Mouse (Mus musculus): Measurements from ENCODE around the gene Gnb2. TPM values are rescaled to one million over a fixed set of nuclear protein-coding genes. Genes with fewer than 3 reads are reported as not detected.

The Gnb2 gene
- polyA plus RNA-seq (2017; shearing (Covaris generic)), result 10 to 100 TPM; 36.8 to 66.7 TPM

DNA sequence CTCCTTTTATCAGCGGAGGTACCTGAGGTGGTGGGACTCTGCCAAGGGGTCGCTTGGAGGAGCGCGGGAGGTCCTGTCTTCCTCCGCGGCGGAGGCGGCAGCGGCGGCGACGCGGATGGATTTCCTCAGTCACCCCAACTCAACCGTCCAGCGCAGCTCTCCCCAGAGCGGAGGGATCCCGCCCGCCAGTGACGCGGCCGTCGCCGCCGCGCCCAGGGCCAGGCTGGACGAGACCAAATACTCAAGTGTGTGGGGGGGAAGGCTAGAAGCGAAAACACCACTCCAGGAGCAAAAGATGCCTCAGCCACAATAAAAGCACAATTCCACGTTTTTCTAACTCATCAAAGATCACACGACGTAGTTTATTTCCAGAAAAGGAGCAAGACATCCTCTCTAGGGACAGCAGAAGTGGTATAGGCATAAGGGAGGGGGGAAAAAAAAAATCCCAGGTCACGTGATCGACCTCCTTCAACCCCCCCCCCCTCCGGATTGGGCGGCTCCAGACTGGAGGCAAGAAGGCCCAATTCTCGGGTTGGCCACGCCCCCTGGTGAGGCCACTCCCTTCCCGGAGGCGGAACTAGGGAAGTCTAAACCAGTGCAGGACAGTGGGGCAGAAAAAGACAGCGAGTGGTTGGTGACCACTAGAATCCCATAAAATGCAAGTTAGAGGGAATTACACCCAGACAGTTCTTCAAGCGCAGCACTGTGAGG is at the start of gene Gnb2, which contains the start of gene Epo:
Gnb2 (minus strand) TSS at position 394 of the 711 bp plus-strand sequence.
Epo (minus strand) TSS at position 126 of the 711 bp plus-strand sequence.
- peak; percentile 77 for ATAC-seq

- ATAC-seq, result no peak
These were observed 49.4 kb upstream of the Gnb2 start for GRCm38 (mm10) chr5:137582702-137583101.

GRCm38 (mm10) chr5:137580246-137580645 is 46.9 kb upstream of the Gnb2 start:
- no peak for ATAC-seq

DNA sequence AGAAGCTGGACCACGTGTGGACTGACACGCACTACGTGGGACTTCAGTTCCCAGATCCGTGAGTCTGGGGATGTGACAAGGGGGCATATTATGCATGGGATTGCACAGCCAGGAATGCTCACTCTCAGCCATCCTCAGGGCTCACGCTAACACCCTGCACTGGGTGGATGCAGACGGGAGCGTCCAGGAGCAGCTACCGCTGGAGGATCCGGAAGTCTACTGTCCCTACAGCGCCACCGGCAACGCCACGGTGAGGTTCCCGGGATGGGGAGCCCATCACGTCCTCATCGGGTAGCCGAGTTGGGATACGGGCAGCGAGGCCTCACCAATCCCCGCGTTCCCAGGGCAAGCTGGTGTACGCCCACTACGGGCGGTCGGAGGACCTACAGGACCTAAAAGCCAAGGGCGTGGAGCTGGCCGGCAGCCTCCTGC is 41.2 kb upstream of the Gnb2 start:
- no peak for ATAC-seq

DNA sequence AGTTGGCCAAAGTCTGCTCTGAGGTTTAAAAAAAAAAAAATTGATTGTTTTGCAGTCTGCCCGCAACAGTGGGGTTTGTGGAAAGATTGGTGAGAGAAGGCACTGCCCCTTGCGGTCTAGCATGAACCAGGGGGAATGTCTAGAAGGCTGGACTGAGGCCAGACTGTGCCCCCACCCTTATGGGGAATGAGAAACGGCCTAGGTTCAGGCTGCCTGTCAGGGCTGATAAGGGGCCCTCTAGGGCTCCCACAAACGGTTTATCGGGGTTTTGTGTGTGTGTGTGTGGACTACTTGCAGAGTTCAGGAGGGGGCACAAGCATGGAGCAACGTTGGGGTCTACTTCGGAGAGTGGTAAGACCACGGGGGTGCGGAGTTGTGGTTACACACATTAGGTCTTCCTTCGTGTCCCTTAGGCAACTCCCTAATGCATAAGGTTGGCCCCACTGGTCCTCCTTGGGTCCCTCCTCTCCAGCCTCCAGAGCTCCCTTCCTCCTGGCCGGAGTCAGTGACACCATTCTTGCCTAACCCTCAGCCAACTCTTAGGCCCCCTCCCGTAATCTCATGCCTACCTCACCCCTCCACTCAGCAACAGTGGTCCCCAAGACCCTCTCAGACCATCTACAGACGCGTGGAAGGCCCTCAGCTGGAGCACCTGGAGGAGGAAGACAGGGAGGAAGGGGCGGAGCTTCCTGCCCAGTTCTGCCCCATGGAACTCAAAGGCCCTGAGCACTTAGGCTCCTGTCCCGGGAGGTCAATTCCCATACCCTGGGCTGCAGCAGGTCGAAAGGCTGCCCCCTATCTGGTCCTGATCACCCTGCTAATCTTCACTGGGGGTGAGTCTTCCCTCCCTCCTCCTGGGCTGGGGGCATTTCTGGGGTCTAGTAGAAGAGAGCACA is 37.6 kb upstream of the Gnb2 start:
- ATAC-seq, result no peak

DNA sequence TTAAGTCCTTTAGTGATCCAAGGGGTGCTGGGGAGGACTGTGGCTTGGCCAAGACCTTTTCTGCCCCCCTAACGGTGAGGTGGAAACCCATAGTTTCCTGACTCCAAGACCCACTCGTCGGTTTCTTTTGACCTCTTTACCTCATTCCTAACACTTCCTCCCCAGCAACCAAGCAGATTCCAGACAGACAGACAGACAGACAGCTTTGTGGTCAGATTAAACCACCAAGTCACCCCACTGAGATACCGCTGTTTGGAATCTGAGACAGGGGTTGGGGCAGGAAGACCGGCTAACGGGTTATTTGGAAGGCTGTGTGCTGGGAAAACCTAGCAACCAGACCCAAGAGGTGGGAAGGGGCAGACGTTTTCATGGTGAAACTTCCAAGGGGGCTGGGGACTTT is 36.9 kb upstream of the Gnb2 start:
- no peak for ATAC-seq

- ATAC-seq, result peak; percentile 74
These were observed 36.4 kb upstream of the Gnb2 start, which contains the start of gene Tfr2 for GRCm38 (mm10) chr5:137569665-137570064. Gene Tfr2, plus strand, starts transcription at chr5:137569840.

DNA sequence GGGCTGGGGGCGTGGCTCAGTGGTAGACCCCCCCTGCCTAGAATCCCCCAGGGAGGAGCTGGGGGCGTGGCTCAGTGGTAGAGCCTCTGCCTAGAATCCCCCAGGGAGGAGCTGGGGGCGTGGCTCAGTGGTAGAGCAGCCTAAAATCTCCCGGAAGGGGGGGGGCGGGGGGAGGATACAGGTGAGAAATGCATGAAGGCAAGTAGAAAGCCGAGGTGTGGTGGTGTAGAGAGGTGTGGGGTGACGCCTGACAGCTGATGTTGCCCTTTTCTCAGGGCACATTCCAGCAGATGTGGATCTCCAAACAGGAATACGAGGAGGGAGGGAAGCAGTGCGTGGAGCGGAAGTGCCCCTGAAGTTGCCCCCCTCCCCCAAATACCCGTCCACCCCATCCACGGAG is 35.7 kb upstream of the Gnb2 start:
- ATAC-seq, result no peak

GRCm38 (mm10) chr5:137568223-137568798 is 35.0 kb upstream of the Gnb2 start:
- no peak for ATAC-seq

DNA sequence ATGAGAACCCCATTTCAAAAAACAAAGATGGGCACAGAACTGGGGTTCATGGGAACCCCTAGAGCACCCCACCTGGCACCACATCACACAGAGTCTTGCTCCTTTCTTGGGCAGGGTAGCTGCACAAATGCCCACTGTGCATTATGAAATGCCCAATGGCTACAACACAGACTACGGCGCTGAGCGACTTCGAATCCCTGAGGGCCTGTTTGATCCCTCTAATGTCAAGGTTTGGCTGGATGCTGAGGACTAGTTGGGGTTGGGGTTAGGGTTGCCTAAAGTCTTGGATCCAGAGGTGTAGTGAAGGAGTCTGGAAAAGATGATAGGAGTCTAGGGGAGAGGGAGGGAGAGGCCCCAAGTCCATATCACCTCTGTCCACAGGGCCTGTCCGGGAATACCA is 33.1 kb upstream of the Gnb2 start:
- ATAC-seq, result no peak

DNA sequence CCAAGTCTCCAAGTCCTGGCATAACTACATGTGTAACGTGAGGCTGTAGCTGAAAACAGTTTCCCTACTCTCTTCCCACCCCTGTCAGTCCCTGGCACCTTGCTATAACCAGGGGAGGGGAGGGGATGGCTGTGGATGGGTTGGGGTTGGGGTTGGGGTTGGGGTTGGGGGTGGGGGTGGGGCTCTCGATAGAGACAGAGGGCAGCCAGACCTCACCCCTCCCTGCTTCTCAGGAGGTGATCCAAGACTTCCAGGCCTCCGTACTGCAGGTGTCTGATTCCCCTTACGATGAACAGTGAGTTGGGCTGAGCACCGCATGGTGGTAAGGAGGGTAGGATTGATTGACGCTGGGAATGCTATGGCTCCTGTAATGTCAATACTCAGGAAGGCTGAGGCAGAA is 32.4 kb upstream of the Gnb2 start:
- ATAC-seq, result no peak

- no peak for ATAC-seq
These were observed 29.7 kb upstream of the Gnb2 start for GRCm38 (mm10) chr5:137562965-137563364.

- ATAC-seq, result no peak
These were observed 28.2 kb upstream of the Gnb2 start for GRCm38 (mm10) chr5:137561556-137561955.

DNA sequence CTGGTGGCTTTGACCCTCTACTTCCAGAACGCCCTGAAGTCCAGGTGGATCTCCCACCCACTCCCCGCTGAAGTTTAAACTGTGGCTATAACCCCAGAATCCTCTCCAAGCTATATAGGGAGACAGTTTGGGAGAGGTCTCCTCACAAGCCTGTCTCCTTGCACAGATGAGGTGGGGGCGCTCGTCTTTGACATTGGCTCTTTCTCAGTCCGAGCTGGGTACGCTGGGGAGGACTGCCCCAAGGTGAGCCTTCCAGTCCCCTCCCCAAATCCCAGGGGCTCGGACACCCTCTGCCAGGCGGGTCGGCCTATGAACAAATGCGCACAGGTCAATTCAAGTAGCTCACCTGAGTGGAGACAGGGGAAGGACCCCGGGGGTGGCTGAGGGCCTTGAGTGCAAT is 20.6 kb upstream of the Gnb2 start:
- no peak for ATAC-seq

GRCm38 (mm10) chr5:137553411-137553837 is 20.1 kb upstream of the Gnb2 start, which contains the start of gene Actl6b:
Gene Actl6b, plus strand, starts transcription at chr5:137553517.
- ATAC-seq, result no peak

DNA sequence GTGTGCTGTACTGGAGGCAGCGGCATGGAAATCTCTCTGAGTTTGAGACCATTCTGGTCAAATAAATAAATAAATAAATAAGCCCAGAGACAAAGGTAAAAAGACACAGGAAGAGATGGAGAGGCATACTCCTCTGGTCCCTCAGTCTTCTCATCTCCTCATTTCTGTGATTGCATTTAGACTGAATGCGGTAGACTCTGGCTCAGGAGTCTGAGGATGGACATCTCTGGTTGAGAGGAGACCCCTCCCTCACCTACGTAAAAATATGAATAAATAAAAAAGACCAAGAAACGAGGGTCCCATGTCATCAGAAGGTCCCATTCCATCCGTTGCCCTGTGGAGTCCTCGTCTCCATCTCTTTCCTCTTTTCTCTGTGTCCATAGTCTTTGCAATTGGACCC is 19.7 kb upstream of the Gnb2 start:
- no peak for ATAC-seq

DNA sequence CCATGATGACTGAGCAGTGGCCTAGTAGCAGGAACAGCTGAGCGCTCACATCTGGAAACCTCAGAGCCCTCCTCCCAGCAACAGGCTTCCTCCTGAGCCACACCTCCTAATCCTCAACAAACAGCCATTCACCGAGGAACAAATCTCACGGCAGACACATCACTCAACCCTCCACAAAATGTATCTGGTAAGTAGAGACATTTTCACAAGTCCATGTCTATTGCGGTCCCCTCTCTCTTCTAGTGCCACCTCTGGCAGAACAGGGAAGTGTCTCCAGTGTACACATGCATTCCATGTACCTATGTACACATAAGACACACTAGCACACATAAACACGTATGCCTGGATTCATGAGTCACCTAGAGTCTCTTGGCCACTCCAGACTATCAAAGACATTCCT is 17.8 kb upstream of the Gnb2 start:
- no peak for ATAC-seq

- no peak for ATAC-seq
These were observed 16.5 kb upstream of the Gnb2 start for GRCm38 (mm10) chr5:137549840-137550239.

- no peak for ATAC-seq
These were observed 12.3 kb upstream of the Gnb2 start for GRCm38 (mm10) chr5:137545596-137545995.

GRCm38 (mm10) chr5:137544926-137545325 is 11.6 kb upstream of the Gnb2 start:
- ATAC-seq, result no peak

- no peak for ATAC-seq
These were observed 8.6 kb upstream of the Gnb2 start for GRCm38 (mm10) chr5:137541768-137542540.

DNA sequence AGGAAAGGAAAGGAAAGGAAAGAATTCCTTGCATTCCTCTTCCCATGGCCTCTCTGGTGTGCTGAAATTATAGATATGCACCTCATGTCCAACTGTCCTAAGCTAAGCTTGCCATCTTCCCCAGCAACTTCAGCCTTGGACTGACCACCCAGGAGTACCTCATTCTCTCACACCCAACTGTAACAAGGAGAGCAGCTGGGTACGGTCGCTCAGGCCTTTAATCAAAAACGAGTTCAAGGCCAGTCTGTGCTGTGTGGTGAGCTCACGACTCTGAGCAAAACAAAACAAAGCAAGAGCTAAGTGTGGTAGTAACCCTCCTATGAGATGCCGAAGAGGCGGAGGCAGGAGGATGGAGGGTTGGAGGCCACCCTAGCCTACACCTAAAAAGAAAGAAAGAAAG is 7.7 kb upstream of the Gnb2 start:
- no peak for ATAC-seq

All from CD4-positive, CD25-positive, alpha-beta regulatory T cell, adult 4 months (primary cell).